Mouse (Mus musculus) urinary bladder, postnatal 25 days (tissue): ENCODE measurements at regions not wholly inside any gene's neighbourhood (a gene's known extent, or its start where the extent isn't known, plus 50 kb on each side); places are given as distances from the start of the nearest gene placed in this dataset.

Experiments used
- DNase-seq: peaks from one replicate; pipeline ENCODE4 v3.0.0; 2022; ENCODE audit warnings: low spot score

- no peak for DNase-seq
Measured at GRCm38 (mm10) chr10:102943156-102943555, 86.9 kb downstream of the Alx1 start.

- DNase-seq: no peak
Measured at GRCm38 (mm10) chr10:102940823-102941519, 89.0 kb downstream of the Alx1 start.

GRCm38 (mm10) chr10:102931445-102931844 lies 98.6 kb downstream of the Alx1 start:
- DNase-seq: no peak

- DNase-seq: no peak
Measured at GRCm38 (mm10) chr10:102928651-102929050, 101.4 kb downstream of the Alx1 start.

GRCm38 (mm10) chr10:102897368-102897767 lies 132.6 kb downstream of the Alx1 start:
- DNase-seq: no peak

DNA sequence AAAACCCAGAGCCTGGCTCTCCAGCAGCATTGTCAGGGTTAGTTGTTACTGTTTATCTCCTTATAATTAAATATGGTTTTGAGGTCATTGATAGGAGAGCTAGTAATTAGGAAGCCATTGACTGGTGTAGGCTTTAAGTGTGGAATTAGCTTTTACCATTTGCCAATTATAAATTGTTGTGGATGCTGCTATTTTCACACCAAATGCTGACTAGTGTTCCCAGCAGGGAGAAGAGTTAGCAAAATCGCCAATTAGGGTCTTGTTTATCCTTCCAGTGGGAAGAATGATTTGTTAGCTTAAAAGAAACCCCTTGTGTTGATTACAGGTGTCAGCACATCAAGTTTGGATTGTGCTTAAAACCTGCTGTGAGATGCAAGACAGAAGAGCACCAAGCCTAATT lies 134.1 kb downstream of the Alx1 start:
- no peak for DNase-seq

DNA sequence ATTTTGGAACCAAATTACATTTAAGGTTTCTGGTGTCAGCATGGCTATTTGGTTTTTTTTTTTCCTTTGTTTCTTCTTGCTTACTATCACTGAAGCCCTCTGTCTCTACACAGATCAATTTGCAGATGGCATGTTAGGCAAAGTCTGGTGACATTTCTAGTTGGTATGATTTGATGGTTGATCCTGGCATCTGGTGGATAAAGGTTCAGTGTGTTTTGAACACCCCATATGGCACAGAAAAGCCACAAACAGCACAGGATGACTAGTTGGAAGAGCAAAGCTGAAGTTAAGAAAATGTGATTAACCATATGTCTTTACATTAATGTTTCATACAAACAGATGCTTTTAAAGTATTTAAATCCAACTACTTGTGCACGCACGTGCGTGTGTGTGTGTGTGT lies 137.6 kb downstream of the Alx1 start:
- DNase-seq: no peak

GRCm38 (mm10) chr10:102889709-102890108 lies 140.3 kb downstream of the Alx1 start:
- no peak for DNase-seq

- no peak for DNase-seq
Measured at GRCm38 (mm10) chr10:102881824-102882438, 148.1 kb downstream of the Alx1 start.

GRCm38 (mm10) chr10:102878010-102878409 lies 152.0 kb downstream of the Alx1 start:
- DNase-seq: peak; percentile 10

- no peak for DNase-seq
Measured at GRCm38 (mm10) chr10:102876946-102877345, 153.1 kb downstream of the Alx1 start.

DNA sequence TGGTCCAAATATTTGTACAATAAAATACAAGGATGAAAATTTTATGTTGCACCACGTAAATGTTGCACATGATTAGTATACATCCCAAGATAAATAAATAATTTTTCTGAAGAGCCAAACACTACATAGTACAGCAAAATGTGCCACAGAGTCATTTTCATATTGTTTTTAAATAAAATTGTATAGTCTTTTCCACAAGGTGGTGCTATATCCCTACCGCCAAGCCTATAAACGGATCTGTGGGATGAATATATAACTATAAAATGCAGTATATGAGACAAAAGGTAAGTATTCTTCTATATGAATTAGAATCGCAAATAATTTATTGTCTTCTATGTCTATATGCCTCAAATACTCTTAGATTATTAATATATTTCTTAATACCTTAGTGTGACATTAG lies 163.1 kb downstream of the Alx1 start:
- no peak for DNase-seq

GRCm38 (mm10) chr10:102836567-102837224 lies 193.3 kb downstream of the Alx1 start:
- DNase-seq: no peak

DNA sequence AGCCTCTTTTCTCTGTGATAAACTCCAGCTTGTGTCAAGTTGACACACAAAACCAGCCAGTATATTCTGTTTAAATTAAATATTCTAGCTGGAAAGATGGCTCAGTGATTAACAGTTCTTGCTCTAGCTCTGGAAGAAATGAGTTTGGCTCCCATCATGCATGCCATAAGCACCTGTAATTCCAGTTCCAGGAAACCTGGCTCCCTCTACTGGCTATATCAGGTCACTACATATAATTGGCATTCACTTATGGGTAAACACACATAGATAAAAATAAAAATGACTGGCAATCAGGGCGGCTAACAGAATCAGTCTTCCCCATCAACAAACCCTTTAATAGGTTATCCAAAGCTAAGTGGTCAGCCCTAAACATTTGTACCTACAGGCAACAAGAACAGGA lies 194.2 kb downstream of the Alx1 start:
- no peak for DNase-seq

GRCm38 (mm10) chr10:102829606-102830005 lies 200.4 kb downstream of the Alx1 start:
- no peak for DNase-seq

DNA sequence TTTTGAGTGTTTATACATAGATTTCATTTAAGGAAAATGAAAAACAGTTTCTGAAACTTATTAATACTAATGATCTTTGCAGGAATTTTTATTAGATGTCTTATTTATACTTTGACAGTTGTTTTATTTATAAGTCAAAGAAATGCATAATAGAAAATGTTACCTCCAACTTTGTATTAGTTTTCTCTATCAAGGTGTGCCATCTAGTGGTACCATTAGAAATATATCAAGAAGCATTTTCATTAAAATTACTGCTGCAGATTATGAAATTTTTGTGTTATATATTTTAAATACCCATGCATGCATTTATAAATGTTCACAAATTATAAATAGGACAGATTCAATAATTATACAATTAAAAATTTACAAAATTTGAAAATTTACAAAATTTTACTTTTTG lies 206.6 kb downstream of the Alx1 start:
- DNase-seq: no peak

- no peak for DNase-seq
Measured at GRCm38 (mm10) chr10:102801391-102801790, 228.6 kb downstream of the Alx1 start.

- DNase-seq: no peak
Measured at GRCm38 (mm10) chr10:102779243-102779642, 250.8 kb downstream of the Alx1 start.

- no peak for DNase-seq
Measured at GRCm38 (mm10) chr10:102763696-102764095, 251.7 kb downstream of the Rassf9 start.

DNA sequence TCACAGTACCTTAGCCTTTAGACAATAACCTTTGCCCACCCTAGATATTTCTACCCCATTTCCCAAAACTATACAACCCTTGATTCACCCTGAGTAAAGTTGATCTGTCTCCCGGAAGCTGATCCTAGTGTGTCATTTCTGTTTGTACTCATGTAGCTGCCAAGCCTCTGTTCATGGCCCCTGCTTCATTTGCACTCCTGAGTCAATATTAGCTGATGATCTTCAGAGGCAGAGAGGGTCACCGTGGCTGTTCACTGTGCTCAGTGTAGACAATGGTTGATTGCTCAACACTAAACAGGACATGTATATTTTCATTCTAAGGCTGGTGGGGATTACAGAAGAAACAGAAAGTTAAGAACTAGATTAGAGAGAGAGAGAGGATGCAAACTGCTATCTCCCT lies 250.4 kb downstream of the Rassf9 start:
- DNase-seq: no peak

DNA sequence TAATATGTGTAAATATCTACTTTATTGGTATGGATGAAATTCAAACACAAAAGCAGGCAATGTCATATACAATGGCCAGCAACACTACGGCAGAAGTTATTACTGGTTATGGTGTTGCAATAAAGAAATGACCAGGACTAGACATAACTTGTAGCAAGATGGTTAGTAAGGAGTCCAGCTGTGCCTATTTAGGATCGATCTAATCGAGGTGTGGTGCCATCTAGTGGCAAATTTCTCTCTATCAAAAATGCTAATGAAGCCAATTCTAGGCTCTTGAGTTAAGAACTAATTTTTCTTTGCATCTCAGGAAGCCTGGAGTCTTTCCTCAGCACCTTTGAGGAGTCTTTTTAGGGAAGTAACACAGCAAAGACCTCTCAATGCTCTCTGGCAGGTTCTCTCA lies 223.2 kb downstream of the Rassf9 start:
- peak; percentile 48 for DNase-seq

DNA sequence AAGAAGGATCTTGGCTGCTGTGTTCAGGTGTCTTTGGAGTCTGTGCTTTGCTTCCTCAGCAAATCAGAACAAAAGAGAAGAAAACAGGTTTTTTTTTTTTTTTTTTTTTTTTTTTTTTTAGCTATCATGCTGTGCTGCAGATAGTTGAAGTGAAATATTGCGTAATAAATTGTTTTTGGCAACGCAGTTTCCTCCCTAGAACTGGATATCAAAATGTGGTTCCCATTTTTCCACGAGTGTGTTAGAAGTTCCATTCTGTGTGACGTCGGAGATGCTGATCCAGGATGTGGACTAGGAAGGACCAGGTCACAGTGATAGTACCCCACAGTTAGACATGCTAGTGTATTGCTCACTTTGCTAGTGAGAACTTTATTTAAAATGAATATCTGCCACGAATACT lies 220.4 kb downstream of the Rassf9 start:
- DNase-seq: no peak

GRCm38 (mm10) chr10:102712263-102712662 lies 200.2 kb downstream of the Rassf9 start:
- DNase-seq: no peak
